Mouse (Mus musculus): ENCODE measurements around the gene Susd4. TPM values are rescaled to one million over a fixed set of nuclear protein-coding genes. Genes with fewer than 3 reads are reported as not detected.

Gene Susd4
- polyA plus RNA-seq, 1 experiment, result 138 TPM

DNA sequence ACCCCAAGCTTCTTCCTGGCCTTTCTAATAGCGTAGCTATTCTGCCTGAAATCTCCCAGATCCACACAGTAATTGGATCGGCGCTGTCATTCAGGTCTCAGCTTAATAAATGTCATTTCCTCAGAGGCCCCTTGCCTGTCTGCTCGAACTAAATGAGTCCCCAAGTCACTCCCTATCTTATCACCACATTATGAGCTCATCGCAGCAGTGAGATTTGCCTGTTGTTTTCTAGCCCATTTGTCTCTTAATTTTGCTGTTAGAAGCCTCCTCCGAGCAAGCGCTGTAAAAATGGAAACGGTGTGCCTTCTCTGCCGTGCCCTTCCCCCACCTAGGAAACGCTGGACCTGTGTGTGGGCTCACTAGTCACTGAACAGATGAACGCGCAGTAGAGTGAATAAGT, 85.9 kb downstream of the Susd4 start:
- DNase-seq (ENCODE audit: extremely low spot score in 1 of 2, low spot score in 1 of 2), result peak in 1 of 2 experiments; percentile 43

DNA sequence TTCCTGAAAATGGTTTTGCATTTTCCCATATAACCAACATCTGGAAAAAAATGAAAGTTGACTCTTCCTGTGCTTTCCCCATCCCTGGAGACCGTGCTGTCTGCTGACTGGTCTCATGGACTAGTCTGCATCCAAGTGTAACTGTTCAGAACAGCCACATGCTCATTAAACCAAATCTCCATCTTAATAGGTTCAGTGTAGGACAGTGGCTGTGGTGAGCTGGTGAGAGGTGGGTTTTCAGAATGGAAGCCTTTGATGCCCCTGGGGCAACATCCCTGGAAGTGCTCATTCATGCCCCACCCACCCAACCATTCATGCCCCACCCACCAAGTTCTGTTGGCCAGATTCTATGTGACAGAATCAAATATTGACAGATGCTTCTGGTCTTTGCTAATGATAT, 86.4 kb downstream of the Susd4 start:
- DNase-seq (ENCODE audit: extremely low spot score in 1 of 2, low spot score in 1 of 2), result no peak

DNA sequence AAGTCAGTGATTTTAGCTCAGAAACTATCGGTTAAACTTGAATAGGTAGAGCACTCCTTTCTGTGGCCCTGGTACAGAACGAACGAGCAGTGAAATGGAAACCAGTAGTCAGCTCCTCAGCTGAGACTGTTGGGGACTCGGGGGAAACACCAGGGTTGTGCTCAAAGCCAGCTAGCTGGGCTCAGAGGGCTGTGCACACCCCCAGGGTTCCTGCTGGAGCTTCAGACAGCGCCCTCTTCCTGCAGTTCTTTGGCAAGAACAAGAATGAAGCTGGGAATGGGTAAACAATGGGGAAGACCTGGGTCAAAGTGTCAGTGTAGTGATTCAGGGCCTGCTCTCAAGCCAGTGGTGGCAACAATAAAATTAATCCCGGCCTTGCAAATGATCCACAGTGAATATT, 88.5 kb downstream of the Susd4 start:
- DNase-seq (ENCODE audit: extremely low spot score in 1 of 2, low spot score in 1 of 2), result no peak

DNA sequence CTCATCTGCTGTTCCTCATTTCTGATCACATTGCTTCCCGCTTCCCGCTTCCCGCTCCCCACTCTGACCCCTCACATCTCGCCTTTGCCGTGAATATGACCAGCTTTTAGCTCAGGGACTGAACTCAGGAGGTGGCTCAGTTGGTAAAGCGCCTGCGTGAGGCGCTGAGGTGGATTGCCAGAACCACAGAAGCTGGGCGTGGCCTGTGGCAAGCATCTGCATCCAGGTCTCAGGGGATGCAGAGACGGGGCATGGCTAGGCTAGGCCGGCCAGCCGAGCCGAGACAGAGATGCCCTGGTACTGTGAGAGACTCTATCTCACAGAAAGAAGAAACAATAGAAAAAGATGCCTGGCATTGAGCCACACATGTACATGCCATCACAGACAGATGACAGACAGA, 93.0 kb downstream of the Susd4 start:
- DNase-seq (ENCODE audit: extremely low spot score in 1 of 2, low spot score in 1 of 2), result no peak

DNA sequence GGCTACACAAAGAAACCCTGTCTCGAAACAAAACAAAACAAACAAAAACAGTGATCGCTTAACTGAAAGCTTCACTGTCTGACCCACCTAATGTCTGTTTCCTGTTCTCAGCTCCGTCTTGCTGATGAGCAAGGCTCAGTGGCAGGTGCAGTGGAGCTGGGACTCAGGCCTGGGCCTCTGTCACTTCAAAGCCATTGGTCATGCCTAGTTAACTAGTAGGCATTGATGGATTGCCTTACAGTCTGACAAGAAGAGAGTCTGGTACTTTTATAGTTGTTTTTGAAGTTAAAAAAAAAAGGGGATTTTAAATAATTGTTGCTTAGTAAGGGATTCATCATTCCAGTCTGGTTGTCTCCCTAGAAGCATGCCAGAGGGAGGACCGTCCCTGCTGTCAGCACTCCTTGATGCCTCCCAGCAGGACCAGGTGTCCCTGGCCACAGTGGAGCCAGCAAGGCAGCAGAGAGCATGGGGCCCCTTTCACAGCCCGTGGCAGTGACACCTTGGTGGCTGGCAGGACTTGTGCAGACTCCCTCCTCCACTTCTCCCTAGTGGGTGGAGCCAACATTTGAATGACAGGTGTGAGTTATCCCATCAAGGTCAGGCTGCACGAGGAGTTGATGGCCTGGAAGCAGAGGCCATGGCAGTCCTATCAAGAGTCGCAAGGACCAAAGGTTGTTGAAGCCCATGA, 98.2 kb downstream of the Susd4 start:
- DNase-seq (ENCODE audit: extremely low spot score in 1 of 2, low spot score in 1 of 2), result no peak

DNA sequence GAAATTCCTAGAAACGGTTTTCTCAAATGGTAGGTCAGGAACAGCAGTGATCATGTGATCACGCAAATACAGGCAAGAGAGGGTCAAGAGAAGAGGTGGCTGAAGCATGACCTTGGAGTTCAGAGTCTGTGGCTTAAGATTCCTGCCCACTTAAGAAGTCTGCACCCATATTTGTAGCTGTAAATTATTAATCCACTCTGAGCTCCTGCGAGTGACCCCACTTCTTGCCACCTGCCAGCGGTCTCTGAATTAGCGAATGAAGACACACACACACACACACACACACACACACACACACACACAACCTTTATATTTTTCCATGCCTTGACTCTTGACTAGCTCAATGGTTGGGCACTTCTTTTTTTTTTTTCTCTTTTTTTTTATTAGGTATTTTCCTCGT, 99.7 kb downstream of the Susd4 start:
- DNase-seq (ENCODE audit: extremely low spot score in 1 of 2, low spot score in 1 of 2), result no peak

DNA sequence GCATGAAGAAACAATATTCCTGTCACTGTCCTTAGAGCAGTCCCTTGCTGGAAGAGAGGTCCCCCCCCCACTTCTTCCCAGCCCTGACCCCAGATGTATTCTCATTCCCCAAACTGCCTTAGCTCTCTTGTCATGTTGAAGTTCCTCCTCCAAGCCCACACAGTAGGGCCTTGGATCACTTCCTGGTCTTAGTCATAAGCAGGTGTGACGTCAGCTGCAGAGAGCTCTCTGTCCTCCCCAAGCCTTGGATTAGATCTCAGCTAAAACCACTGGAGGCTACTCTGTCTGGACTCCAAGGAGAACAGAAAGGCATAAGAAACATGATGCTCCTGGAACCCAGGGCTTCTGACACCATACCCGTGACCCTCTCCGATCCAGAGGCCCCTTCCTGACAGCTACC, 104.2 kb downstream of the Susd4 start:
- DNase-seq (ENCODE audit: extremely low spot score in 1 of 2, low spot score in 1 of 2), result no peak

DNA sequence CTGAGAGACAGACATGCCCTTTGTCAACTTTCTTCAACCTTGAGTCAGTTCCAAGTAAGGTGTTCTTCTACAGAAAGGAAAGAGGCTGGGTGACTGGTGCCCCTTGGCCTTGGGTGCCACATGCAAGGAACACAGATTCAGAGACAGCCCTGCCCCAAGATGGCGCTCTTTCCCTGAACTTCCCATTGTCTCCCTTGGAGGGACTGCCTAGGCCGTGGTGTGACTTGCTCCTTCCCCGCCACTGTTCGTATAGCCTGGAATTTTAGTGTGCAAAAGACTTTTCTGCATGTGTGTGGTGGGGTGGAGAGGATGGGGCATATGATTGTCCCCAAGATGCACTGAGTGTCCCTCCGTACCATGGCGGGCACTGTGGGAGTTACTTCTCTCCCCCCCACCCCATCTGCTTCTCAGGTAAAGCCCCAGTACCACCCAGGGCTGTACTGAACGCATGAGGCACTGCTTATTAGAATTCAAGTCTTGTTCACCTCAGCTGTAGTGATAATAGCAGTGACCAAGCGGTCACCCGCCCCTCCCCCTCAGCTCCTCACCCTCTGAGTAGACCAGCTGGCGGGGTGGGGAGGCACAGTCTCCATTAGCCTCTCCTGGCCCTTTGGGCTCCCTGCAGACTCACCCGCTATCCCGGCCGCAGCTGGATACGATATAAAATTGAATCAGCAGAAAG, 104.9 kb downstream of the Susd4 start:
- peak in 1 of 2 experiments; percentile 57 for DNase-seq (ENCODE audit: extremely low spot score in 1 of 2, low spot score in 1 of 2)

DNA sequence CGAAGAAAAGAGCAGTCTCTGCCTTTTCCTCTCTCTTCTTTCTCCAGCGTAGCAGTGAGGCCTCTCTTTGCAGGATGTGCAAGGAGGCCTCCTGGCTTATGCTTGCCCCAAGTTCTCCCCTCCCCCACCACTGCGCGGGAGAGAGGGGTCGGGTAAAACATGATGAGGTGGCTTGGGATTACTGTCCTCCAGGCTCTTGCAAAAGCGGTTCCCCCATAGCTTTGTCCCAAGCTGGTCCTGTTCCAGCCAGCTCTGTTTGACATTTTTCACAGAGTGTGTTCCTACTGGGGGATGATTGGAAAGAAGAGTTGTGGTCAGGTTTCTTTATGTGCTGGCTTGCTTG, 105.4 kb downstream of the Susd4 start:
- no peak for DNase-seq (ENCODE audit: extremely low spot score in 1 of 2, low spot score in 1 of 2)

DNA sequence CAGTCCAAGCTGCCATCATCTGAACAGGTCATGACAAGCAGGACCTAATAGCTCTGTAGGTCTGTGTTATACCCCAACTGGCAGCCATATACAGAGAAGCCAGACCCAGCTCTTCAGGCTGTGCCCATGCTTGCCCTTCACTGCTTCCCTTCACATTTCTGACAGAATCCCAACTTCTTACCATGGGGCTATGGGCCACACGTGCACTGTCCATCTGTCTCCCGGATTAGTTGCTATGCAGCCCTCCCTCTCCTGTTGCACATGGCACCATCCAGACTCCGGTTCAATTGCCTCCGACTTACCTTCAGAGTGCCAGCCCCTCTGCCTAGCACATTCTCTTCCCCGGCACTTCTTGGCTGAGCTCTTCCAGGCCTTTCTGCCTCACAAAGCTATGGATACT, 114.5 kb downstream of the Susd4 start:
- DNase-seq (ENCODE audit: extremely low spot score in 1 of 2, low spot score in 1 of 2), result no peak

DNA sequence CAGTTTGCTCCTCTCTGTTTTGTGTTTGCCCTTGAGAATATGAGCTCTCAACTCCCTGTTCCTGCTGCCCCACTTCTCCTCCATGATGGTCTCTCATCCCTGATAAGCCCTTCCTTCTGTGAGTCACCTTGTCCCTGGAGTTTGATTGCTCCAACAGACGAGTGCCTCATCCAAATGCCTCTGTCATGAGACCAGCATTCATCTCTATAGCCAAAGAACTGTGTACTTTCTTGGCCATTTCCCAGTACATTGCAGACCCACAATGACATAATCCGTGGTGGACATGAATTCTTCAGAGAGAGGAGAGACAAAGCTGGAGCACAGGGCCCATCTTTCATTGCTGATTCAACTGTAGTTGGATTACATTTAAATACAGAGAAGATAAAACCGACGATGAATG, 115.1 kb downstream of the Susd4 start:
- DNase-seq (ENCODE audit: extremely low spot score in 1 of 2, low spot score in 1 of 2), result no peak

DNA sequence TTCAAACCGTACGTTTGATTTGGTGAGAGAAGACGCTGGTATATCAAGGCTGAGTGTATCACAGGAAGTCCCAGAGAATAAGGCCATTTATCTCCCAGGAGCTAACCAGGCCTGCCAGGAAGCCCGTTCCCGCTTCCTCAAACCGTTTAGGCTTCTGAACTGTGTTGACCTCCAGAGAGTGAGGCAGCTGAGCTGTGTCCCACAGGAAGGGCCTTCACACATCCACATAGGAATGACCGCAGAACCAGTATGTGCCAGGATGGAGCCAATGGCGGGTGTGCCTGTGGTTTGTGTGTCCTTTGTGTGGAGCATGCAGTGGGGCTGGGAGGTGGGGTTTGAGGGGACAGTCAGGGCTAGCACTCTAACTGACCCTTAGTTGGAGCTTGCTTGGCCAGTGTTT, 117.6 kb downstream of the Susd4 start:
- DNase-seq (ENCODE audit: extremely low spot score in 1 of 2, low spot score in 1 of 2), result no peak

DNA sequence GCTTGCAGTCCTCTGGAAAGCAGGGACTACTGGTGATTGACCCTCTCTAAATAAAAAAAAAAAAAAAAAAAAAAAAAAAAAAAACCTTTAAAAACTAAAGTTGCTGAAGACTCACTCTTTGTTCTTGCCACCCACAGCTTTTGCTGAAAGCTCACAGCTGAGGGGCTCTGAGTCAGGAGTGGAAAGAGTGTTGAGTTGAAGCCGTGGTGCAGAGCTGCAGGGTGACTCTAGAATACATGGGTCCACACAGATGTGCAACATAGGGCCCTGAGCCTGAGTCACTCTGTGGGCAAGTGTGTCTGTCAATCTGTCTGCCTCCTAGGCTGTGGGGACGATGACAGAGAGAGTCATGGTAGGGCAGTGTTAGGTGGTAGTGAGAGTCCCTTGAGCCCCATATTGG, 119.0 kb downstream of the Susd4 start:
- no peak for DNase-seq (ENCODE audit: extremely low spot score in 1 of 2, low spot score in 1 of 2)

DNA sequence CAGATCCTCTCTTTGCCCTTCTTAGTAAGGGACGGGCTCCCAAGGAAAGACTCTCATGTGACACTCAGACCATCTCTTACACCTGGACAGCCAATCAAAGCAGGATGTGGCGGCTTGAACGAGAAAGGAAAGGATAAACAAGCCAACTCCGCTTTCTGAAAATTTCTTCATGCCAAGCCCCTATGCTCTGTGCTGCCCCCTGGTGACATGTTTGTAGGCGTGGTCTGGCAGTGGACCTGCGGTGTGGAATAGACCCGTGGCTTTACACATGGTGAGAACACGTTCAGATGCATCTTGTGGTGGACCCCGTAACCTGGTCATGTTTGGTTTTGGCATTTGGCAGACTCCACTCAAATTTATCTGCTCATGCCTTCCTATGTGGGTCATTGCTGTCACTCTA, 132.0 kb downstream of the Susd4 start:
- DNase-seq (ENCODE audit: extremely low spot score in 1 of 2, low spot score in 1 of 2), result peak in 1 of 2 experiments; percentile 71

DNA sequence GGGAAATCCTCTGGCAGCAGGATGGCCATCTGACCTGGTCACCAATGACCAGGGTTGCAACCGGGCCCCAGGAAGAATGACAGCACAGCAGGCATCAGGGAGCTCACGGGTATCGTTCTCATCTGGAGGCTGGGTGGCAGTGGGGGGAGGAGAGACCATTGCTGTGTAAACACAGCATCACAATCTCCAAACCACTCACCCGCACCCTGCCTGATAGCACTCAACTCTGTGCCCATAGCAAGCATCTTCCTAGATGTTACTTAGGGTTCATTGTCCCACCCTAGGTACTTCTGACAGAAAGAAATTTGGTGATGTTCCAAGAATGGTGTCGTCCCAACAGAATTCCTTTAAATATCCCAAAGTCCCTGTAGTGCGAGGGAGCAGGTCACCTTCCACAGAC, 133.4 kb downstream of the Susd4 start:
- DNase-seq (ENCODE audit: extremely low spot score in 1 of 2, low spot score in 1 of 2), result no peak

DNA sequence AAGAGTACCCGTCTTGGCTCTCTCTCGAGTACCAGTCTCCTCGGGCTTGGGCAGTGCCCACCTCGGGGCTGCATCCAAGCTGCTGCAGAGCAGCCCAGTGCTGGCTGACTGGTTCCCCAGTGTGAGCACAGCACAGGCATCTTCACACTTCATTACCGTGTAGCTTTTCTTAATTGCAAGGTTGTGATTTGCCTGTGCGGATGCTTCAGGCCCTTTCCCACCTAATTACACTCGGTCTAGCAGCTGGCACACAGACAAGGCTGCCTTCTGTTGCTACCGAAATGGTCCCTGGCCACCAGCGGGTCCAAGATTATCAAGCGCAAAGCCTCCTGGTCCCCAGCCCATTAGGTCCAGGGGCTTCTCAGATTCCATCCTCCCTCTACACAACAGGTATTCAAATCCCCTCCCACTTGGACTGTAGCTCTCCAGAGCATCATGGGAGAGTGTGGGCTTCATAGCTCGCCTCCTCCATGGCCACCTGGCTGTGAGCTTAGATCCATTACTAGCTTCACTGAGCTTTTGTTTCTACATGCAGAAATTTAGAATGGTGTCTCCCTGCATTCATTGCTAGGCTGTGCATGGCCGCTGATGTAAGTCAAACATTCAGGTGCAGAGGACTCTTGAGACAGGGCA, 134.0 kb downstream of the Susd4 start:
- DNase-seq (ENCODE audit: extremely low spot score in 1 of 2, low spot score in 1 of 2), result no peak

DNA sequence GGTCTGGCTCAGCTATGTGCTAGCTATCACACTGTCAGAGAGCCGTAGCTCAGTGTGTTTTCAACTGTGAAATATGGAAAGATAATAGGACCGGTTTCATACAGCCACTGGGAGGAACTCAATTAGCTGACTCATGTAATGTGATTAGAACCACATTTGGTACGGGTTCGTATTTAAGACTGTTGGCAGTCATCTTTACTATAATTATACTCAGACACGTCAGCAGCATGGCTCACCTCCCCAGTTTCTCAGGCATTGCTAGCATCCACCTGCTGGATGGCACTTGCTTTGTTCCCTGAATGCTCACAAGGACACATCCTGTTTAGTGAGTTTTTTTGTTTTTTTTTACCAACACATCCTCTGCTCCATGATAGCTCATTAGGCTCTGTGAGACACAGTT, 138.4 kb downstream of the Susd4 start:
- peak in 1 of 2 experiments; percentile 36 for DNase-seq (ENCODE audit: extremely low spot score in 1 of 2, low spot score in 1 of 2)

DNA sequence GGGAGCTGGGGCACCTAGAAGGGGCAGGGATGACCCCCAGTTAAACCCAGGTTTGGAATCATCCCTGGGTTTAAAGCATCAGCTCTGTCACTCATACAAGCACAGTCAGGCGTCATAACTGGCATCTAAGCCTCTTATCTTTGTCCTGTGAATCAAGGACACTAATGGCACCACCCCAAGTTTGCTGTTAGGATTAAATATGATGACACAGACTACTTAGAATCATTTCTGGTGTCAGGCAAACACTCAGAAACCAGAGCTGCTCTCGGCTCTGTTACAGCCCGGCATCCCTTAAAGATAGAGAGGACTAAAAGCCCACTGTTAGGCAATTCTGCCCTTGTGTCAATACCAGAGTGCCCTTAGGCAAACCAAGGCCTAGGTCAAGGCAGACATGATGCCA, 139.2 kb downstream of the Susd4 start:
- DNase-seq (ENCODE audit: extremely low spot score in 1 of 2, low spot score in 1 of 2), result no peak

DNA sequence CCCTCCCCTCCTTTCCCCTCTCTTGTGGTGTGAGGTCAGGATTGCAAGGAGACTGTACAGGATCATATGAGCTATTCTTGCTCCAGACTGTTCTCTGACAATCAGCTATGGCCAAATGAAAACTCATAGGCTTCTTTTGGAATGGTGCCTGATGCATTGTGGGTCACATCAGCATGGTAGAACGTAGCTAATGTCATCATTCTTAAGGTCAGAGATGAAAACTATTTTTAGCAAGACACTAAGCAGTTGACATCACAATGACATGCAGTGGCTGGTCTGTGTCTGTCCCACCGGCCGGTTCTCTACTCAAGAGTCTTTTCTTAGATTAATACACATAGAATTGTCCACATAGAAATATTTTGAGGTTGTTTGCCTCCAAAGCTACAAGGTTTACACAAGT, 142.0 kb downstream of the Susd4 start:
- DNase-seq (ENCODE audit: extremely low spot score in 1 of 2, low spot score in 1 of 2), result no peak

DNA sequence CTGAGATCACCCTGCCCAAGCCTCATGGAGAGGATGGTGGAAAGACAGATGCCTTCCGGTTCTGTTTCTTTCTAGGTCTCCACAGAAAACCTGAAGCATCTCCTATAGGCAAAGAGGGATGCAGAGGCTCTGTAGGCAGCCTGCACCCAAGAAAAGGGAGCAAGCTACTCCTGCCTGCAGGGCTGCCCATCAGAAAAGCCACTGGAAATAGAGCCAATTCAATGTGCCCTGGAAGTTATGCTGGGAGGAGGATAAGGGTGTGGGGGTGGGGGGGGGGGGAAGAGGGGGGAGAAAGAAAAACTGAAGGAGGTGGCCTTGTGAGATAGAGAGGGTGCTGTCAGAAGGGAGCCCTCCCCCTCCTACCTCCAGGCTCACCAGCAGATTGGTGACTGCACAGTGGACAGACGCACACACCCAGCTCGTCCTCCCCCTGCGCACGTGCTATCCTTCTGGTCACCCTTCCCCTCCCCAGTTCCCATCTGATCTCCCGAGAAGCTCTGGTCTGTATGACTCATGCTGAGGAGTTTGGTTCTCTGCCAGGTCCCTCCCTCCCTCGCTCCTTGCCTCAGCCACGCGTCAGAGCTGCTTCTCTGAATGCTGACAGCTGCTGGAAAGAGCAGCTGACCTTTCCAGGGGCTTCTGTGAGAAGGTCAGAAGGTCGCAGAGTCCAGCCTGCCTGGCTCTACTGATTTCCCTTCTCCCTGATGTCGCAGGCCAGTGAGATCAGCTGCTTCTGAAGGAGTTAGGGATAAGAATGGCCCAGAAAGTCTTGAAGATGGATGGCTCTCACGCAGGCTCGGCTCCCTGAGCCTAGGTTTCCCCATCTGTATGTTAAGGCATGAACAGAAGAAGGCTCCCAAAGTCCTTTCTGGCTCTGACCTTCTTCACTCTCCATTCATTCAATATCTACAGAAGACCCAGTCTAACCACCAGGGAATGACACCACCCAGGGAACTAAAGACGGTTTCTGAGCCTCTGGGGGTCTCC, 144.7 kb downstream of the Susd4 start:
- DNase-seq (ENCODE audit: extremely low spot score in 1 of 2, low spot score in 1 of 2), result peak; percentile 90 to 96

DNA sequence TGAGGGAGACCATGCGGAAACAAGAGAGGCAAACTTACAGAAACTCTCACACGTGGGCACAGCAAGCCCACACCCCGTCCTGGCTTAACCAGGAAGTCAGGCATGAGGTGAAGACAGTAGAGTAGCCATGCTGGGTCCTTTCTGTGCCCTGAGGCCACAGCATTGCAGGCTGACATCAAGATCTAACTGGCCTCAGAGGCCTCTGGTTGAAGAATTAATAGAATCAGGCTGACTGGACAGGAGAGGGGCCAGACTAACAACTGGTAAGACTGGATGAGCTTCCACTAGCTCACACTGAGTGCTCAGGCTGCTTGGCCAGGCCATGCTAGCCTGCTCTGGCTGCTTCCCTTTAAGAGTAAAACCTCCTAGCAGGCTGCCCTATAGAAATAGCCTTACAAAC, 145.4 kb downstream of the Susd4 start:
- DNase-seq (ENCODE audit: extremely low spot score in 1 of 2, low spot score in 1 of 2), result no peak
